Mouse (Mus musculus) kidney, embryonic 16.5 days (tissue): ENCODE measurements around the gene Ceacam2. TPM values are rescaled to one million over a fixed set of nuclear protein-coding genes. Genes with fewer than 3 reads are reported as not detected.
"Not testable (repeated sequence)": the region's sequence is repeated elsewhere in the genome, so short reads cannot be mapped to it uniquely, and the experiment has no call there.

ENCODE experiments used
- ATAC-seq: fragments of 200-750 bp; cut with Nextera tagmentation; 2 replicates; pipeline ENCODE4 v1.8.0; 2017; ENCODE audit warnings: moderate TSS enrichment; ENCODE audit not compliant: low FRiP score, low TSS enrichment
- H3K27ac ChIP-seq: fragments of 300-500 bp; sonication (generic); 2 replicates; pipeline ENCODE4 v1.5.1; 2014; ENCODE audit warnings: low read length
- H3K27me3 ChIP-seq: fragments of 300-500 bp; sonication (generic); 2 replicates; pipeline ENCODE4 v1.6.1; 2014; ENCODE audit warnings: low read length, control low read depth, mixed read lengths; ENCODE audit not compliant: insufficient read depth
- H3K36me3 ChIP-seq: fragments of 300-500 bp; sonication (generic); 2 replicates; pipeline ENCODE4 v1.6.1; 2014; ENCODE audit warnings: low read length, control low read depth, mixed read lengths; ENCODE audit not compliant: insufficient read depth
- H3K4me1 ChIP-seq: fragments of 300-500 bp; sonication (generic); 2 replicates; pipeline ENCODE4 v1.6.1; 2014; ENCODE audit warnings: low read length, control low read depth, mixed read lengths; ENCODE audit not compliant: insufficient read depth
- H3K4me2 ChIP-seq: fragments of 300-500 bp; sonication (generic); replicated peaks from 2 replicates; pipeline ENCODE4 v1.6.1; 2014; ENCODE audit warnings: low read depth, low read length
- H3K4me3 ChIP-seq: fragments of 300-500 bp; sonication (generic); 2 replicates; pipeline ENCODE4 v1.5.1; 2014; ENCODE audit warnings: mild to moderate bottlenecking, low read length
- H3K9ac ChIP-seq: fragments of 300-500 bp; sonication (generic); replicated peaks from 2 replicates; pipeline ENCODE4 v1.6.1; 2014; ENCODE audit warnings: low read length
- H3K9me3 ChIP-seq: fragments of 300-500 bp; sonication (generic); 2 replicates; pipeline ENCODE4 v1.6.1; 2016; ENCODE audit warnings: low read length, control low read depth
- WGBS: fragments of 180-500 bp; shearing (Covaris S2); extraction: QIAGEN DNeasy Blood & Tissue Kit; methylation state at CpG from one replicate; pipeline ENCODE4 v1.1.7; 2014; 5-methylcytosine and 5-hydroxymethylcytosine counted together
- polyA plus RNA-seq: library from polyadenylated mRNA; unstranded; fragments of >200 nt; fragmentation: Nextera tagmentation; extraction: Ambion mirVana; gene quantifications from 2 replicates; pipeline ENCODE4 v1.2.1, GENCODE M21; 2015

The Ceacam2 gene
- polyA plus RNA-seq, 1 experiment from 2014 or later: not detected

GRCm38 (mm10) chr7:25573806-25574205, 34.1 kb upstream of the Ceacam2 start:
- not testable (repeated sequence) for H3K9ac ChIP-seq, H3K9me3 ChIP-seq, H3K36me3 ChIP-seq, ATAC-seq, H3K27me3 ChIP-seq, H3K4me1 ChIP-seq, H3K4me3 ChIP-seq, H3K27ac ChIP-seq, H3K4me2 ChIP-seq
- 62% methylated on average over 5 of the region's 5 CpGs for WGBS

GRCm38 (mm10) chr7:25568721-25569120, 29.1 kb upstream of the Ceacam2 start:
- no peak overlapping the region for H3K4me3 ChIP-seq
- no peaks in the 10 kb centered on the region for H3K36me3 ChIP-seq
- no peaks in the 10 kb centered on the region for H3K4me1 ChIP-seq
- H3K27ac ChIP-seq: no peak overlapping the region
- WGBS: 95% methylated on average over 7 of the region's 7 CpGs
- ATAC-seq: no peak
- no peak overlapping the region for H3K4me2 ChIP-seq
- peaks cover 3% of the 10 kb centered on the region for H3K9me3 ChIP-seq
- H3K9ac ChIP-seq: no peak overlapping the region
- H3K27me3 ChIP-seq: no peaks in the 10 kb centered on the region

- H3K4me3 ChIP-seq, H3K9me3 ChIP-seq, ATAC-seq, H3K4me2 ChIP-seq, H3K27ac ChIP-seq, H3K9ac ChIP-seq, H3K4me1 ChIP-seq, H3K36me3 ChIP-seq, H3K27me3 ChIP-seq: not testable (repeated sequence)
- 77% methylated on average over 8 of the region's 8 CpGs for WGBS
These were observed 1.8 kb upstream of the Ceacam2 start for GRCm38 (mm10) chr7:25541464-25541863.

GRCm38 (mm10) chr7:25539954-25540353, 297 bp upstream of the Ceacam2 start:
- not testable (repeated sequence) for ATAC-seq

GRCm38 (mm10) chr7:25530837-25531236, 8.8 kb downstream of the Ceacam2 start:
- no peaks in the 10 kb centered on the region for H3K27me3 ChIP-seq

More at GRCm38 (mm10) chr7:25539954-25540353, 297 bp upstream of the Ceacam2 start:
- not testable (repeated sequence) for H3K4me3 ChIP-seq, H3K4me1 ChIP-seq, H3K36me3 ChIP-seq, H3K4me2 ChIP-seq, H3K9ac ChIP-seq, H3K27ac ChIP-seq, H3K27me3 ChIP-seq, H3K9me3 ChIP-seq
- WGBS: no CpG with 5 or more reads among the region's 1 CpGs

GRCm38 (mm10) chr7:25516070-25516777, 23.4 kb downstream of the Ceacam2 start:
- 68% methylated on average over 2 of the region's 5 CpGs for WGBS

More at GRCm38 (mm10) chr7:25530837-25531236, 8.8 kb downstream of the Ceacam2 start:
- H3K4me2 ChIP-seq: no peak overlapping the region
- H3K36me3 ChIP-seq: no peaks in the 10 kb centered on the region
- no peaks in the 10 kb centered on the region for H3K9me3 ChIP-seq
- ATAC-seq: no peak
- no peak overlapping the region for H3K27ac ChIP-seq
- H3K9ac ChIP-seq: no peak overlapping the region
- H3K4me1 ChIP-seq: no peaks in the 10 kb centered on the region
- WGBS: 84% methylated on average over 2 of the region's 2 CpGs
- no peak overlapping the region for H3K4me3 ChIP-seq

GRCm38 (mm10) chr7:25515667-25516066, 24.0 kb downstream of the Ceacam2 start:
- not testable (repeated sequence) for H3K27me3 ChIP-seq, H3K4me1 ChIP-seq, H3K4me3 ChIP-seq, H3K36me3 ChIP-seq, H3K4me2 ChIP-seq, ATAC-seq, H3K9me3 ChIP-seq, H3K27ac ChIP-seq, H3K9ac ChIP-seq
- WGBS: 80% methylated on average over 1 of the region's 1 CpGs

More at GRCm38 (mm10) chr7:25516070-25516777, 23.4 kb downstream of the Ceacam2 start:
- H3K4me1 ChIP-seq, H3K27ac ChIP-seq, H3K4me2 ChIP-seq, H3K9ac ChIP-seq, H3K36me3 ChIP-seq, H3K4me3 ChIP-seq, H3K27me3 ChIP-seq, H3K9me3 ChIP-seq, ATAC-seq: not testable (repeated sequence)

- Histone ChIP-seq H3K9ac (no peak overlapping the region), H3K4me2 (no peak overlapping the region)
- ATAC-seq: no peak
These were observed 29.7 kb downstream of the Ceacam2 start for GRCm38 (mm10) chr7:25509925-25510324.

GRCm38 (mm10) chr7:25494649-25495048, 45.0 kb downstream of the Ceacam2 start:
- ATAC-seq: no peak
- no peaks in the 10 kb centered on the region for H3K27me3 ChIP-seq
- 86% methylated on average over 1 of the region's 1 CpGs for WGBS
- H3K27ac ChIP-seq: no peak overlapping the region
- H3K9ac ChIP-seq: no peak overlapping the region
- H3K4me3 ChIP-seq: no peak overlapping the region
- H3K36me3 ChIP-seq: no peaks in the 10 kb centered on the region
- no peaks in the 10 kb centered on the region for H3K9me3 ChIP-seq
- no peaks in the 10 kb centered on the region for H3K4me1 ChIP-seq
- H3K4me2 ChIP-seq: no peak overlapping the region

More at GRCm38 (mm10) chr7:25509925-25510324, 29.7 kb downstream of the Ceacam2 start:
- 25% methylated on average over 3 of the region's 3 CpGs for WGBS
- Histone ChIP-seq H3K36me3 (no peaks in the 10 kb centered on the region), H3K4me1 (no peaks in the 10 kb centered on the region), H3K27ac (no peak overlapping the region), H3K9me3 (no peaks in the 10 kb centered on the region), H3K27me3 (no peaks in the 10 kb centered on the region), H3K4me3 (no peak overlapping the region)

GRCm38 (mm10) chr7:25490698-25491097, 49.0 kb downstream of the Ceacam2 start:
- H3K36me3 ChIP-seq, ATAC-seq, H3K27me3 ChIP-seq, H3K4me2 ChIP-seq, H3K4me1 ChIP-seq, H3K9ac ChIP-seq, H3K9me3 ChIP-seq, H3K4me3 ChIP-seq, H3K27ac ChIP-seq: not testable (repeated sequence)
- WGBS: no CpG with 5 or more reads among the region's 1 CpGs
